Mouse (Mus musculus) thymus, postnatal 36 days (tissue): ENCODE data around the gene Inpp5f.
A peak's percentile ranks its signal among the peaks of the same experiment; 100 is the strongest.

Experiments used
- DNase-seq, 2 experiments: peaks; one replicate each; pipeline ENCODE4 v3.0.0; 2022; ENCODE audit warnings: mixed read lengths in 2 of 2

Gene Inpp5f

GRCm38 (mm10) chr7:128743898-128744297 is 132.8 kb downstream of the Inpp5f start:
- DNase-seq: no peak

- DNase-seq: peak; percentile 96 to 97
Measured at GRCm38 (mm10) chr7:128744684-128745485, 133.8 kb downstream of the Inpp5f start, which contains the start of gene Sec23ip. TSS of gene Sec23ip (plus strand) at chr7:128744943.
